8 mouse cellular contexts compared by ENCODE assay signal in genomic region chr12:86889103-86889644, GRCm38 (mm10). TPM values are rescaled to one million over a fixed set of nuclear protein-coding genes. Genes with fewer than 3 reads are reported as not detected.
DNase-seq lines count a peak whose midpoint lies in the region; ATAC-seq and TF ChIP-seq lines count a peak whose summit lies in the region.

No protein-coding gene starts in this region.

- no peak for TF ChIP-seq CTCF in C2C12 (IDR thresholded peaks at IDR 0.05; ENCODE audit: control insufficient read depth, insufficient read depth, insufficient read length)

- H3K27ac ChIP-seq in forebrain, embryonic 16.5 days (ENCODE audit: low read length): peak overlapping the region; percentile 82
- H3K27ac ChIP-seq in midbrain, embryonic 10.5 days (replicated peaks): peak overlapping the region; percentile 94

- H3K4me3 ChIP-seq in C2C12 (ENCODE audit: insufficient read depth, poor library complexity, severe bottlenecking): peak overlapping the region; percentile 23
- no peak overlapping the region for H3K4me3 ChIP-seq in forebrain, embryonic 16.5 days (replicated peaks; ENCODE audit: low read length)
- H3K4me3 ChIP-seq in midbrain, embryonic 10.5 days: peak overlapping the region; percentile 47

- intact Hi-C loops in left cerebral cortex, postnatal 25 days (cut with DNase I): no loop called here

- H3K79me3 ChIP-seq in C2C12 (ENCODE audit: low read depth): peaks cover 6% of the 10 kb centered on the region

- peaks cover 48% of the 10 kb centered on the region for H3K79me2 ChIP-seq in C2C12 (ENCODE audit: control insufficient read depth, insufficient read depth)

- H3K9ac ChIP-seq in forebrain, embryonic 16.5 days (replicated peaks; ENCODE audit: low read depth, low read length): peak overlapping the region; percentile 68

- peaks cover 83% of the 10 kb centered on the region for H3K4me1 ChIP-seq in forebrain, embryonic 16.5 days (replicated peaks; ENCODE audit: control insufficient read depth, insufficient read depth, low read length)
- peaks cover 100% of the 10 kb centered on the region for H3K4me1 ChIP-seq in midbrain, embryonic 10.5 days

- H3K27me3 ChIP-seq in C2C12 (ENCODE audit: control insufficient read depth, insufficient read depth, insufficient read length): no peaks in the 10 kb centered on the region
- no peaks in the 10 kb centered on the region for H3K27me3 ChIP-seq in forebrain, embryonic 16.5 days (replicated peaks; ENCODE audit: control insufficient read depth, insufficient read depth, low read length)
- H3K27me3 ChIP-seq in midbrain, embryonic 10.5 days (ENCODE audit: low read depth, poor library complexity, severe bottlenecking): peaks cover 22% of the 10 kb centered on the region

- H3ac ChIP-seq in C2C12 (ENCODE audit: control insufficient read depth, insufficient read length, low read depth): peak overlapping the region; percentile 66

- peak; percentile 67 for DNase-seq in 3T3-L1 (ENCODE audit: low read depth, low spot score)
- peak; percentile 79 for DNase-seq in kidney, postnatal 14 days
- DNase-seq in midbrain, embryonic 10.5 days (ENCODE audit: low spot score): no peak
- DNase-seq in left cerebral cortex, postnatal 25 days (ENCODE audit: low spot score in 2 of 2): no peak
- no peak for DNase-seq in natural killer cell, adult 2 months (ENCODE audit: low spot score in 2 of 2)
- no peak for DNase-seq in spleen, adult 12 weeks (ENCODE audit: low spot score)

- H3K36me3 ChIP-seq in C2C12 (ENCODE audit: control insufficient read depth, insufficient read depth): no peaks in the 10 kb centered on the region
- H3K36me3 ChIP-seq in forebrain, embryonic 16.5 days (ENCODE audit: control insufficient read depth, insufficient read depth): no peaks in the 10 kb centered on the region
- H3K36me3 ChIP-seq in midbrain, embryonic 10.5 days: no peaks in the 10 kb centered on the region

- peak overlapping the region; percentile 56 for H3K4me2 ChIP-seq in forebrain, embryonic 16.5 days (ENCODE audit: low read length)

- no peaks in the 10 kb centered on the region for H3K9me3 ChIP-seq in forebrain, embryonic 16.5 days (ENCODE audit: control insufficient read depth, low read length)
- no peaks in the 10 kb centered on the region for H3K9me3 ChIP-seq in midbrain, embryonic 10.5 days (replicated peaks)

- 13% methylated on average over 7 of the region's 7 CpGs for WGBS in forebrain, embryonic 16.5 days
- WGBS in midbrain, embryonic 10.5 days: 11% methylated on average over 7 of the region's 7 CpGs

- no peak for ATAC-seq in forebrain, embryonic 16.5 days

TF ChIP-seq in C2C12, 6 proteins besides CTCF, POLR2A, EP300 and RAD21:
- TF ChIP-seq MYOG (IDR thresholded peaks at IDR 0.05; ENCODE audit: control insufficient read depth, extremely low read depth, insufficient read length): no peak
- TF ChIP-seq USF1 (IDR thresholded peaks at IDR 0.05; ENCODE audit: low read depth): no peak
- no peak for TF ChIP-seq CEBPB (IDR thresholded peaks at IDR 0.05; ENCODE audit: low read depth)
- peak; percentile 26 for TF ChIP-seq MYOD1 (IDR thresholded peaks at IDR 0.05; ENCODE audit: control insufficient read depth, insufficient read length, low read depth)
- TF ChIP-seq FOSL1 (IDR thresholded peaks at IDR 0.05; ENCODE audit: insufficient read depth, low read length, poor library complexity, severe bottlenecking): no peak
- no peak for TF ChIP-seq MAX (IDR thresholded peaks at IDR 0.05)

RNA-seq across cellular contexts. Expression of gene Irf2bpl, which starts 4.6 kb away (rescaled TPM):
- polyA plus RNA-seq in C2C12 (2012; fragmentation: generic; extraction: Trizol): 49.7 TPM
- polyA plus RNA-seq in forebrain, embryonic 16.5 days (2015; fragmentation: Nextera tagmentation; extraction: Ambion mirVana): 67.0 and 74.0 TPM in 2 replicates
- polyA plus RNA-seq in midbrain, embryonic 10.5 days (2016; fragmentation: Nextera tagmentation; extraction: Ambion mirVana): 28.6 and 39.6 TPM in 2 replicates
- total RNA-seq in left cerebral cortex, postnatal 25 days (2021): 10 to 100 TPM; 61.9 to 78.7 TPM

RNA-seq across cellular contexts. Expression of gene Cipc, which starts 57.7 kb away (rescaled TPM):
- 12.0 TPM for polyA plus RNA-seq in C2C12 (2012; fragmentation: generic; extraction: Trizol)
- polyA plus RNA-seq in forebrain, embryonic 16.5 days (2015; fragmentation: Nextera tagmentation; extraction: Ambion mirVana): 61.5 and 62.7 TPM in 2 replicates
- 33.2 and 35.5 TPM in 2 replicates for polyA plus RNA-seq in midbrain, embryonic 10.5 days (2016; fragmentation: Nextera tagmentation; extraction: Ambion mirVana)
- total RNA-seq in left cerebral cortex, postnatal 25 days (2021): 10 to 100 TPM; 79.9 to 87.8 TPM

Comparison
In these comparisons a context has a peak if more than half of its experiments do, and no peak if none do; other contexts are left out.
1. DNase-seq: peak in 3T3-L1 (single experiment) and kidney, postnatal 14 days (single experiment); none in midbrain, embryonic 10.5 days (single experiment), left cerebral cortex, postnatal 25 days (0 of 2), natural killer cell, adult 2 months (0 of 2) and spleen, adult 12 weeks (single experiment).